Mouse (Mus musculus) lung, postnatal 0 days (tissue): Measurements from ENCODE around the gene Nup153. TPM values are rescaled to one million over a fixed set of nuclear protein-coding genes. Genes with fewer than 3 reads are reported as not detected.

ENCODE experiments used
- ATAC-seq: fragments of 200-750 bp; cut with Nextera tagmentation; 2 replicates; pipeline ENCODE4 v1.8.0; 2017; ENCODE audit warnings: moderate library complexity
- DNase-seq: peaks from one replicate; pipeline ENCODE4 v3.0.0-alpha.2; 2016; ENCODE audit warnings: low spot score
- H3K27ac ChIP-seq: fragments of 300-500 bp; sonication (generic); 2 replicates; pipeline ENCODE4 v1.5.1; 2014; ENCODE audit warnings: antibody characterized with exemption, mild to moderate bottlenecking, low read length, mixed read lengths
- H3K27me3 ChIP-seq: fragments of 300-500 bp; sonication (generic); replicated peaks from 2 replicates; pipeline ENCODE4 v1.6.1; 2014; ENCODE audit warnings: low read length, mixed read lengths; ENCODE audit not compliant: insufficient read depth
- H3K36me3 ChIP-seq: fragments of 300-500 bp; sonication (generic); 2 replicates; pipeline ENCODE4 v1.6.1; 2014; ENCODE audit warnings: low read length, mixed read lengths; ENCODE audit not compliant: insufficient read depth
- H3K4me1 ChIP-seq: fragments of 300-500 bp; sonication (generic); 2 replicates; pipeline ENCODE4 v1.6.1; 2014; ENCODE audit warnings: antibody characterized with exemption, low read depth, low read length, mixed read lengths; ENCODE audit not compliant: insufficient read depth
- H3K4me2 ChIP-seq: fragments of 300-500 bp; sonication (generic); replicated peaks from 2 replicates; pipeline ENCODE4 v1.6.1; 2014; ENCODE audit warnings: low read depth, mild to moderate bottlenecking, low read length, moderate library complexity, mixed read lengths
- H3K4me3 ChIP-seq: fragments of 300-500 bp; sonication (generic); 2 replicates; pipeline ENCODE4 v1.5.1; 2014; ENCODE audit warnings: low read depth, low read length
- H3K9ac ChIP-seq: fragments of 300-500 bp; sonication (generic); replicated peaks from 2 replicates; pipeline ENCODE4 v1.6.1; 2014; ENCODE audit warnings: low read depth, mild to moderate bottlenecking
- H3K9me3 ChIP-seq: fragments of 300-500 bp; sonication (generic); 2 replicates; pipeline ENCODE4 v1.6.1; 2016; ENCODE audit warnings: low read length, mixed read lengths
- CTCF ChIP-seq: IDR thresholded peaks from 2 replicates; pipeline ENCODE4 v1.5.1; 2016; ENCODE audit warnings: antibody characterized with exemption, mild to moderate bottlenecking
- EP300 ChIP-seq: IDR thresholded peaks from 2 replicates; pipeline ENCODE4 v1.6.1; 2016; ENCODE audit warnings: antibody characterized with exemption, mild to moderate bottlenecking, control low read depth
- WGBS: fragments of 180-500 bp; shearing (Covaris S2); extraction: QIAGEN DNeasy Blood & Tissue Kit; methylation state at CpG from one replicate; pipeline ENCODE4 v1.1.7; 2014; 5-methylcytosine and 5-hydroxymethylcytosine counted together
- polyA plus RNA-seq: library from polyadenylated mRNA; unstranded; fragments of >200 nt; fragmentation: Nextera tagmentation; extraction: Ambion mirVana; gene quantifications from 2 replicates; pipeline ENCODE4 v1.2.1, GENCODE M21; 2015

The Nup153 gene
- 14.0 and 16.9 TPM in 2 replicates for polyA plus RNA-seq

- no peaks in the 10 kb centered on the region for H3K27me3 ChIP-seq
- peak within 1 kb of the TSS; percentile 98 for H3K27ac ChIP-seq
- H3K4me1 ChIP-seq: peaks cover 8% of the 10 kb centered on the region
- ATAC-seq (peak; percentile 88), DNase-seq (peak; percentile 98)
- TF ChIP-seq CTCF: no peak; the same call in 1 of the 2 replicates
- no peak; the same call in 1 of the 2 replicates for TF ChIP-seq EP300
- WGBS: 0% methylated on average over 43 of the region's 51 CpGs
- H3K9ac ChIP-seq: peak within 1 kb of the TSS; percentile 93
- peak within 1 kb of the TSS; percentile 85 for H3K4me2 ChIP-seq
- H3K4me3 ChIP-seq: peak within 1 kb of the TSS; percentile 97
- no peaks in the 10 kb centered on the region for H3K36me3 ChIP-seq
- H3K9me3 ChIP-seq: no peaks in the 10 kb centered on the region
These were observed at the start of gene Nup153 for GRCm38 (mm10) chr13:46727837-46728268. Gene Nup153, minus strand, starts transcription at chr13:46727940.

- TF ChIP-seq CTCF (no peak), EP300 (no peak)
- ATAC-seq (peak; percentile 10; the same call in 1 of the 2 replicates), DNase-seq (no peak)
- Histone ChIP-seq H3K4me2 (no peak overlapping the region), H3K27ac (peak overlapping the region; percentile 32; the same call in 1 of the 2 replicates), H3K9me3 (no peaks in the 10 kb centered on the region), H3K36me3 (peaks cover 24% of the 10 kb centered on the region; the same call in 1 of the 2 replicates), H3K4me3 (no peak overlapping the region), H3K9ac (no peak overlapping the region), H3K27me3 (no peaks in the 10 kb centered on the region), H3K4me1 (peaks cover 7% of the 10 kb centered on the region; the same call in 1 of the 2 replicates)
- 91% methylated on average over 3 of the region's 3 CpGs for WGBS
These were observed 49.7 kb upstream of the Nup153 start for GRCm38 (mm10) chr13:46777461-46777860.

- no peak overlapping the region for H3K4me3 ChIP-seq
- no peak overlapping the region for H3K9ac ChIP-seq
- H3K9me3 ChIP-seq: no peaks in the 10 kb centered on the region
- H3K27ac ChIP-seq: peak overlapping the region; percentile 32; the same call in 1 of the 2 replicates
- peak; percentile 52 for TF ChIP-seq EP300
- TF ChIP-seq CTCF: no peak
- H3K4me2 ChIP-seq: peak overlapping the region; percentile 22; the same call in 1 of the 2 replicates
- peaks cover 7% of the 10 kb centered on the region; the same call in 1 of the 2 replicates for H3K4me1 ChIP-seq
- ATAC-seq (peak; percentile 75), DNase-seq (peak; percentile 50)
- H3K27me3 ChIP-seq: no peaks in the 10 kb centered on the region
- 41% methylated on average over 14 of the region's 14 CpGs for WGBS
- H3K36me3 ChIP-seq: peaks cover 28% of the 10 kb centered on the region; the same call in 1 of the 2 replicates
These were observed 49.0 kb upstream of the Nup153 start for GRCm38 (mm10) chr13:46776636-46777305.

GRCm38 (mm10) chr13:46774998-46775397, 47.3 kb upstream of the Nup153 start:
- TF ChIP-seq CTCF (no peak), EP300 (no peak)
- Histone ChIP-seq H3K9ac (no peak overlapping the region), H3K4me2 (no peak overlapping the region), H3K36me3 (peaks cover 37% of the 10 kb centered on the region), H3K27me3 (no peaks in the 10 kb centered on the region), H3K27ac (no peak overlapping the region), H3K4me3 (no peak overlapping the region), H3K4me1 (peaks cover 4% of the 10 kb centered on the region; the same call in 1 of the 2 replicates), H3K9me3 (no peaks in the 10 kb centered on the region)
- DNase-seq (no peak), ATAC-seq (no peak)
- WGBS: 82% methylated on average over 5 of the region's 5 CpGs

GRCm38 (mm10) chr13:46772581-46772980, 44.8 kb upstream of the Nup153 start:
- H3K4me2 ChIP-seq: no peak overlapping the region
- H3K36me3 ChIP-seq: peaks cover 49% of the 10 kb centered on the region
- no peaks in the 10 kb centered on the region for H3K9me3 ChIP-seq
- H3K27me3 ChIP-seq: no peaks in the 10 kb centered on the region
- H3K4me1 ChIP-seq: peaks cover 4% of the 10 kb centered on the region; the same call in 1 of the 2 replicates
- WGBS: 99% methylated on average over 13 of the region's 13 CpGs
- H3K4me3 ChIP-seq: no peak overlapping the region
- no peak overlapping the region for H3K9ac ChIP-seq
- H3K27ac ChIP-seq: no peak overlapping the region
- TF ChIP-seq EP300 (no peak), CTCF (no peak)
- DNase-seq (no peak), ATAC-seq (no peak)

GRCm38 (mm10) chr13:46765361-46765760, 37.6 kb upstream of the Nup153 start:
- Histone ChIP-seq H3K27me3 (no peaks in the 10 kb centered on the region), H3K4me3 (no peak overlapping the region), H3K9me3 (no peaks in the 10 kb centered on the region), H3K9ac (no peak overlapping the region), H3K4me1 (no peaks in the 10 kb centered on the region), H3K27ac (no peak overlapping the region), H3K36me3 (peaks cover 35% of the 10 kb centered on the region), H3K4me2 (no peak overlapping the region)
- no peak for ATAC-seq
- 85% methylated on average over 2 of the region's 2 CpGs for WGBS
- TF ChIP-seq EP300 (no peak), CTCF (no peak)
- no peak for DNase-seq
